Mouse (Mus musculus) liver, postnatal 0 days (tissue): ENCODE measurements at regions not wholly inside any gene's neighbourhood (a gene's known extent, or its start where the extent isn't known, plus 50 kb on each side); places are given as distances from the start of the nearest gene placed in this dataset.

Experiments used
- CTCF ChIP-seq: sonication (generic); IDR thresholded peaks from 2 replicates; pipeline ENCODE4 v1.5.1; 2016; ENCODE audit warnings: antibody characterized with exemption, low read depth
- EP300 ChIP-seq: IDR thresholded peaks from 2 replicates; pipeline ENCODE4 v1.6.1; 2016; ENCODE audit warnings: antibody characterized with exemption, low read depth, mild to moderate bottlenecking

DNA sequence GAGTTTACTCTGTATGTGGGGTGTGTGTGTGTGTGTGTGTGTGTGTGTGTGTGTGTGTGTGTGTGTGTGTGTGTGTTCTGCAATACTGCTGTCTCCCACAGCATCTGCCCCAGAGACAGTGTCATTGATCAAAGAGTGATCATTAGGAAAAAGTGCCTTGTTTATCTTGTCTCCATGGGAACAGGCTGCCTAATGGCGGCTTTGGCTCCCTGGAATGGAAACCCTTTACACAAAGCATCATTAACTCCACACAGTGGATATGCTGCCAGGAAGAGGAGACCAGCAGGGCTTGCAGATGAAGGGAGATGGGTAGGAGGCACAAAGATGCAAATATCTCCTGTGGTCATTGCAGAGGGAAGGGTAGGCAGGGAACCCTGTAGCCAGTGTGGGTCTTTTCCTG lies 106.0 kb upstream of the Cdh4 start:
- TF ChIP-seq CTCF (no peak), EP300 (no peak)
